Mouse (Mus musculus) CD4-positive, CD25-positive, alpha-beta regulatory T cell, adult 2 months (primary cell): ENCODE results near the gene Sez6l.

Experiments
- DNase-seq: peaks from one replicate; pipeline ENCODE4 v3.0.0-alpha.2; 2012; ENCODE audit warnings: low read depth, low spot score

Sez6l gene

DNA sequence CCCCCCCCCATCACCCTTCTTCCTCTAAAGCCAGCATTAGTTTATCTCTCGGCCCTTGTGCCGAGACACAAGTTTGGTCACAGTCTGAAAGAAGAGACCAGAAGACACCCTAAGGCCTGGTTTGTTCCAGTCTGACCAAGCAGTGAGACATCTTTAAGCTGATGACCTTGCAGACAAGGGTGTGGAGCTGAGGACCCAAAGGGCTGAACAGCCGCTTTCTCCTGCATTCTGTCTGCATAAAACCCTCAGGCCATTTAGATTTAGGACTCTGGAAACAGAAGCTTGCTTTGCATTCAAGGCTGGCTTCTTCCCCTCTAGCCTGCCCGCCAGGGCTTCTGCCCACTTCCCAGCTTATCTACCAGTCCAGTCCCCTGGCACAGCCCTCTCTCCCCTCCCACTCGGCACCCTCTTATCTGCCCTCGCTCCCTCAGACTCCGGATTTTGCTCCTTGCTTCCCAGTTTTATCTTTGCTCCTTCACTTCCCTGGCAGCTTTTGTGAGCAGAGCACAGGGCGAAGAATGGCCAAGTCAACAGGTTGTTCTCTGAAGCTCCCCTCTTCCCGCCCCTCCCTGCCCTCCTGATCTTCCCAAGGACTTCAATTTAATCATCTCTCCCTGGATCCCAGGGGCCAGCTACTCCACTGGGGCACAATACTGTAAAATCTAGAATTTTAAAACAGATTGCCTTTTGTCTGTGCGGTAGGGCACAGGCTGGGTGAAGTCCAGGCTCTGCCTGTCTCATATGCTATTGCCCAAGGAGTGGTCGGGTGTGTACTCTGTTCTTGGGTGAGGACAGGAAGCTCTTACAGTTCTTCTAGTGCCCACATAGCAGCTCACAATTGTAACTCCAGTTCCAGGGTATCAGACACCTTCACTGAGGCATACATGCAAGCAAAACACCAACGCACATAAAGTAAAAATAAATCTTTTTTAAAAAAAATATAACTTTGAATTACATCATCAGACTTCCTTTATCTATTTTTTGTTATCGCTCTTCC, 77.8 kb downstream of the Sez6l start:
- DNase-seq: no peak

GRCm38 (mm10) chr5:112496753-112497369, 80.1 kb downstream of the Sez6l start:
- no peak for DNase-seq

- no peak for DNase-seq
Observed at GRCm38 (mm10) chr5:112493492-112493891, 83.5 kb downstream of the Sez6l start.

DNA sequence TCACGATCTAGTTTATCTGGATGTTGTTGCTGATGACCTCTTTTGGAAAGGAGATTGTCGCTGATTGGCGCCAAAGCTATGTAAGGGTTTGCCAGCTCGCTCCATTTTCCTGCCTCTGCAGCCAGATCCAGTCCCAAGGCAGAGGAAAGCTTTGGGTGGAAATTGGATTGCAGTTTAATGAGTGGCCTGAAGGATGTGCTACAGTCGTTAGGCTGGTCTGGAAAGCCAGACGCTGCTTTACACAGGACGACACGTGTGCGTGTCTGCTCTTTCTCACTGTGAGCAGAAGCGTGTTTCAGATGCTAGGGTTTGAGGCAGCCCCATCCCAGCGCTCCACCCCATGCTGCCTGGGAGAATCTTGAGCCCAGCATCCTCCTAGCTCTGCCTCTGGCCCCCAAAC, 85.5 kb downstream of the Sez6l start:
- no peak for DNase-seq

GRCm38 (mm10) chr5:112488101-112488776, 88.7 kb downstream of the Sez6l start:
- DNase-seq: peak; percentile 40

- DNase-seq: no peak
Observed at GRCm38 (mm10) chr5:112487504-112487903, 89.5 kb downstream of the Sez6l start.

- no peak for DNase-seq
Observed at GRCm38 (mm10) chr5:112486415-112486814, 90.6 kb downstream of the Sez6l start.

DNA sequence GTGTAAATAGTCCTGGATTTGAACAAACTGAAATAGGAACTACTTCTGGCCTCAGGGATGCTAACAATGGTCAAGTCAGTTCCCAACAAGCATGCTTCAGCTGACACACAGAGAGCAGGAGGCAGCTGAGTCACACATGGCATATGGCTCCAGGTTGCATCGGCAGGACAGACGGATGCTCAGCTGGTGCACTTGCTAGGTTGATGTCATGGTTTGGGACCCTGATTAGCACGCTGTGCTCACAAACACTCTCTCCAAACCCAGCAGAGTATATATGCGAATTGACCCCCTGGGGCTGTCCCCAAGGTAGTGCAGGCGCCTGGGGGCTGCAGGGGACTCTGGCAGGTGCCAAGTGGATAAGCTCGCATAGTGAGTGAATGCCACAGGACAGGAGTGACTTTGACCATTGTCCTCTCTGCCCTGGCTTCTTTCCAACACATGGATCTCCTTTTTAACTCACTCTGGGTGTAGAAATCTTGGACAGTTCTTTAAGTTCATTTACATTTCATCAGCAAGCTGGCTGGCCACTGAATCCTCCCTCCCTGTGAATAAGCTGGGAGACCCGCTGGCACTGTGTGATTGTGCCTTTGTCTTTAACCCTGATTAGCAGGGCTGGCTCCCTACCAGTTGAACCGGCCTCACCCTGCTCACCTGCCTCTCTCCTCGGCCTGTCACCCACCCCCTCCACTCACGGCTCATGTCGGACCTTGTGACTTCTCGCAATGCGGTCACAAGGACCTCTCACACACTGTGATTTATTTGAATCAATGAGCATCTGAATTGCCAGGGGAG, 91.9 kb downstream of the Sez6l start:
- no peak for DNase-seq

DNA sequence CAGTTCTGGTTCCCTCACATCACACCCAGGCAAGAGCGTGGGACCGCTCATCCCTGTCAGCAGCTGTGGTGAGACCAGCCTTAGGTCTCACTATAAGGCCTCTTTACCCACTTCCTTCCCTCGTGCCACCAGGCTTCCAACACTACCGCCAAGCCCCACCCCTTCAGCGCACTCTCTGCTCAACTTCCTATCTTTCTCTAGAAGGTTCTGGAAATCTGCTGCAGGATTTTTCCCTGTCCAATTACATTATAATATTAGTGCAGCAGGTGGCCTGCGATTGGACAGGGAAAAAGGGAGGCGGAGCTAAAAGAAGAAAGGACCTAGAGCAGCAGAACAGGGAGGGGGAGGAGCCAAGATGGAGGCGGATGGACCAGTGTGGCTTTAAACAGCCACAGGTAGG, 94.0 kb downstream of the Sez6l start:
- DNase-seq: peak; percentile 25

- DNase-seq: no peak
Observed at GRCm38 (mm10) chr5:112482551-112482950, 94.4 kb downstream of the Sez6l start.

GRCm38 (mm10) chr5:112481946-112482410, 95.0 kb downstream of the Sez6l start:
- DNase-seq: no peak

- no peak for DNase-seq
Observed at GRCm38 (mm10) chr5:112473453-112473852, 103.5 kb downstream of the Sez6l start.

- peak; percentile 40 for DNase-seq
Observed at GRCm38 (mm10) chr5:112470144-112470543, 106.8 kb downstream of the Sez6l start.

DNA sequence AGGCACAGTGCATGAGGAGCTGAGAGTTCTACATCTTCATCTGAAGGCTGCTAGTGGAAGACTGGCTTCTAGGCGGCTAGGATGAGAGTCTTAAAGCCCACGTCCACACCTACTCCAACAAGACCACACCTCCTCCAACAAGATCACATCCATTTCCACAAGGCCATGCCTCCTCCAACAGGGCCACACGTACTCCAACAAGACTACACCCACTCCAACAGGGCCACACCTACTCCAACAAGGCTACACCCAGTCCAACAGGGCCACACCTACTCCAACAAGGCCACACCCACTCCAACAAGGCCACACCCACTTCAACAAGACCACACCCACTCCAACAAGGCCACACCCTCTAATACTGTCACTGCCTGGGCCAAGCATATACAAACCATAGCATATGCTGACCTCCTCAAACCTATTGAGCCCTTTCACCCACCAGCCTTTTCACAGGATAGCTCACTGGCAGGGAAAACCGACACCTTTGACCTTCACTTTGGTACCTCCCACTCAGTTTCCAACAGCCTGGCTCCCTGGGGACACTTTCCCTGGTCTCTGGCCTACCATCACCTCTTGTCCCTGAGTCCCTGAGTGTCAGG, 107.9 kb downstream of the Sez6l start:
- DNase-seq: no peak

DNA sequence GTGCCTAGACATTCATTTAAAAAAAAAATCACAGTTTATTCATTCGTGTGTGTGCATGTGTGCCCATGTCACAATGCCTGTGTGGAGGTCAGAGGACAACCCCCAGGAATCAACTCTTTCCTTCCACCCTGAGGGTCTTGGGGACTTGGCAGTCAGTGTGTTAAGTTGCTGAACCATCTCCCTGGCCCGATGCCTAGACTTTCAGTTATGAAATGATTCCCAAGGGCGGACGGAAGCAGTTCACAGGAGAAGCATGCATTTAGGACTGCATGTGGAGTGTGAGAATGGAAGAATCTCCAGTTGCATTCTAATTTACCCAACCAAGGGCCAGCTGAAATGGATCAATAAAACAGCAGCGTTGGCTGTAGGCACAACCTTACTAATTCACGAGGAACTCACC, 110.7 kb downstream of the Sez6l start:
- no peak for DNase-seq

GRCm38 (mm10) chr5:112459903-112460302, 117.1 kb downstream of the Sez6l start:
- DNase-seq: no peak

DNA sequence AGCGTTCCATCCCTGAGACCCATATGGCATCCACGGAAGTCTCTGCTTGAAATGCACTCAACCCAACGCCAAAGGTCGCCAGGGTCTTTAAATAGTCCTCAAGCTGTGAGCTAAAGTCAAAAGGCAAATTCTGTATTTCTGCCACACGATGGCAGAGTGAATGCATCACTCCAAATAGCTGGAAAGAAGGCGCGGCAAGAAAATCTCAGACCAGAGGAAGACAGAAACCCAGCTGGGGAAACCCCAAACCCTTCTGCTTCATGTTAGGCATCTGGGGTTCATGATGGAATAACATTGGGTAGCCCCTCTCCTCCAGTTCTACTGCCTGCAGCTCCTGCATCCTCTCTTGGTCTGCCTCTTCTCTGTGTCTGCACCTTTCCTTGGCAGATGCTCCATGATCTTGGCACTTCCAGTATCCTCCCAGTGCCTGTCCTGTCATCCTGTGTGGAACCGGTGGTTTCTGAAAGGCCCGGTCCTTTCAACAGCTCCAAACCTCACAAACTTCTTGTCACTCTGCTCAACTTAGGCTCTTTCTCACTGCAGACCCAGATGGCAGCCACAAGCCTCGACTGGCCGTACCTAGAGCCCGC, 121.9 kb downstream of the Sez6l start:
- no peak for DNase-seq

DNA sequence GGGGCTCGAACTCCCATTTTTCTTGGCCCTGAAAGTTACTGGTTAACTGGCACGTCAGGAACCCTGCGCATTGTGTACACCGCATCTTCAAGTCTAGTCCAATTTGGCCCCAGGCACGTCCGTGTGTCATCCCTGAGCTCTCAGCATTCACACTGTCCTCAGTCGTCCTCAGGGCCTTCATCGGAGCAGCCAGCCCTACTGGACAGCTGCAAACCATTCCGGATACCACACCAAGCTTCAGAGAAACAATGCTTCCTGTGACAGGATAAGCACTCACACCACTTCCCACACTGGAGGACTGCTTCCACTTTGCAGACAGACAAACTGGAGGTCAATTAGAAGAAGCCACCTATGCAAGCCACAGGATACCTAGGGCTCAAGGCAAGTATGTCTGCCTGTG, 123.9 kb downstream of the Sez6l start:
- DNase-seq: no peak

DNA sequence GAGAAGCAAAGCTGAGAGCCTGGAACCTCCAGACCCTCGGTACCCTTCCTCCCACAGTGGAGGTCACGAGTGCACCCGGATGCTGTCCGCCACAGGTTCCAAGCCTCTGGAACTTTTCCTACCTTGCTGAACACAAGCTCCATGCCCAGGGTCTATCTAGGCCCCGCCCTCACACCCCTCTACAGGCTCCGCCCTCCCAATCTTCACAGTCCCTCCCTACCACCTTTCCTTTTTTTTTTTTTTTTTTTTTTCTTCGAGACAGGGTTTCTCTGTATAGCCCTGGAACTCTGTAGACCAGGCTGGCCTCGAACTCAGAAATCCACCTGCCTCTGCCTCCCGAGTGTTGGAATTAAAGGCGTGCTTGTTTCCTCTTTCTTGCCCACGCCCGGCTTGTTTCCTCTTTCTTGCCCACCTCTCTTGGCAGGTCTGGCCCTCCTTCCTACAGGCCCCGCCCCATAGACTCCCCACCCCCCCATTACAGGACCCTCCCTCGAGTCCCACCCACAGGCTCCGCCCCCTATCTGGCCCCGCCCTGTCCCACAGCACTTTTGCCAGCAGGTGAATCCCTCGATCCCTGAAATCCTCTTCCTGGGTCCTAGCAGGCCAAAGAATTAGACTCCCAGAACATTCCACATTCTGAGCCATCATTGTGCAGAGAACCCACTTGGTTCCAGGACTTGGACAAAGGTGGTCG, 128.1 kb downstream of the Sez6l start, which contains the start of gene Gm6588:
Gm6588 (plus strand) TSS at position 680 of the 694 bp plus-strand sequence.
- DNase-seq: no peak

DNA sequence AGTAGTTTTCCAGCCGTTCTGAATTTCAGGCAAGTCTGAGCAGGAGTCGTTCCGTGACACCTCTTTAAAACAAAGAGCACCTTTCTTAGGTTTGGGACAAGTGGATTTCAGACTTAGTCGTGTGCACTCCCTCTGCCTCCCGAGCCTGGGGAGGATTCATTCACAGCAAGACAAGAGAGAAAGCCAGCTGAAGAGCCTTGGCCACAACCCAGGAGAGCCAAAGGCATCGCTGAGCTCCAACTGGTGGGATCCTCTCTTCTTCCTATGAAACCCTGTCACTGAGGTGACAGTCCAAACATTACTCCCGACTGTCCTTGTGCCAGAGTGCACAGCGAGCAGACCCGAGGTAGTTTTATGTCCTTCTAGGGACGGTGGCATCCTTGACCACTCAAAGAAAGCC, 138.4 kb downstream of the Sez6l start:
- no peak for DNase-seq
